Mouse (Mus musculus): ENCODE measurements around the gene Tenm3. TPM values are rescaled to one million over a fixed set of nuclear protein-coding genes. Genes with fewer than 3 reads are reported as not detected.

Tenm3 gene
- total and polyA plus RNA-seq, 3 experiments = 0.03 to 0.08 (median 0.07) TPM

DNA sequence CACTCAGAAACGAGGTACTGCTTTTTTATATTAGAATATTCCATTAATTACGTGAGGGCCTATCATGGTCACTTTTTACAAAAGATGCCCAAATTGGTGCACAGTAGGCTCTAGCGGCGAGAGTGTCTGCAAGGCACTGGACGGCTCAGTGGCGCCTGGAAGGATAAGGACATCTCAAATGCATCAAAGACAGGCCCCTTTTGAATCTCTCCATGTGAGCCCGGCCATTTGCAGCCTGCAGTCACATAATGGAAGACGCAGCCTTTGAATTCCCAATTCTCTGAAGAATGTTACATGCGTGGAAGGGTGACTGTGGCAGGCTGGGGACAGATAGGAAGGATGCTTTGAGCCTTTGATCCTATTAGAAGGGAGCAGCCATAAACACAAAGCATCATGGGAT is 631.8 kb downstream of the Tenm3 start:
- dilution Hi-C loops (cut with MboI; ENCODE audit: extremely low pct_ligation_motif_present, extremely low pct_unique_long_range_greater_than_20kb, low sequenced_read_pairs) = no loop called here
- Histone ChIP-seq H3K9me3 (replicated peaks; ENCODE audit: low read length) (peaks cover 79% of the 10 kb centered on the region), H3K9ac (ENCODE audit: insufficient read depth, low read depth) (no peak overlapping the region), H3K27me3 (replicated peaks) (no peaks in the 10 kb centered on the region), H3K4me3 (replicated peaks in 1 of 3; ENCODE audit: low read depth in 2 of 3, low read length in 2 of 3, poor library complexity in 1 of 3) (no peak overlapping the region), H3K27ac (ENCODE audit: insufficient read depth, low read depth) (no peak overlapping the region), H3K79me2 (replicated peaks; ENCODE audit: control insufficient read depth, extremely low read depth, insufficient read depth, poor library complexity, severe bottlenecking) (no peaks in the 10 kb centered on the region), H3K36me3 (replicated peaks in 1 of 2; ENCODE audit: control insufficient read depth in 1 of 2, insufficient read depth in 1 of 2, low read length in 1 of 2) (no peaks in the 10 kb centered on the region), H3K4me1 (ENCODE audit: control insufficient read depth in 1 of 2, insufficient read depth in 2 of 2) (no peaks in the 10 kb centered on the region), H3K4me2 (ENCODE audit: insufficient read depth, low read depth, poor library complexity, severe bottlenecking) (no peak overlapping the region)
- no peak for DNase-seq (ENCODE audit: extremely low read depth)
- in situ Hi-C loops (cut with MboI; ENCODE audit: low pct_ligation_motif_present, low pct_unique_long_range_greater_than_20kb, low sequenced_read_pairs) = loop anchor here (25.0 kb wide), 1 partner anchor 325 kb away; no protein-coding TSS in a partner anchor
- TF ChIP-seq MXI1 (IDR thresholded peaks at IDR 0.05; ENCODE audit: low read depth, low read length) (no peak), ZC3H11A (IDR thresholded peaks at IDR 0.05; ENCODE audit: low read depth, low read length) (no peak)

DNA sequence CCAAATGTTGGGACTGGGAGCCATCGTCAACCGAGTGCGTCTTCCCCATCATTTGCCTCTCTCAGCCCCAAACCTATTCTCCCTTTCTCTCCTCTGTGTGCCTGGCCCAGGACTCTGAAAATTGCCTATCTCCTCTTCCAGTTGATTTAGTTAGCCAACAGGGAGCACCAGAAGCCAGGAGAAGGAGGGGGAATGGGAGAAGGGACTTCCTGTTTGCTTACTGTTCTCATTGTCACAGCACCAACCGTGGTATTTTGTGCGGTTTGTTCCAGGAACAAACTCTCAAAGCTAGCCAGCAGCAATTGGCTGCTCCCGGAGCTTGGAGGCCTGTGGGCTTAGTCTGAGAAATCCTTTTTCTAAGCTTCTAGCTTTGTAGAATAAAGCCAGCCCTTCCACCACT is 636.2 kb downstream of the Tenm3 start:
- in situ Hi-C loops (cut with MboI; ENCODE audit: low pct_ligation_motif_present, low pct_unique_long_range_greater_than_20kb, low sequenced_read_pairs) = loop anchor here (25.0 kb wide), 1 partner anchor 330 kb away; no protein-coding TSS in a partner anchor
- Histone ChIP-seq H3K4me3 (replicated peaks in 1 of 3; ENCODE audit: low read depth in 2 of 3, low read length in 2 of 3, poor library complexity in 1 of 3) (no peak overlapping the region), H3K4me2 (ENCODE audit: insufficient read depth, low read depth, poor library complexity, severe bottlenecking) (no peak overlapping the region), H3K9me3 (replicated peaks; ENCODE audit: low read length) (peaks cover 73% of the 10 kb centered on the region), H3K79me2 (replicated peaks; ENCODE audit: control insufficient read depth, extremely low read depth, insufficient read depth, poor library complexity, severe bottlenecking) (no peaks in the 10 kb centered on the region), H3K9ac (ENCODE audit: insufficient read depth, low read depth) (no peak overlapping the region), H3K36me3 (replicated peaks in 1 of 2; ENCODE audit: control insufficient read depth in 1 of 2, insufficient read depth in 1 of 2, low read length in 1 of 2) (no peaks in the 10 kb centered on the region), H3K27ac (ENCODE audit: insufficient read depth, low read depth) (no peak overlapping the region), H3K4me1 (ENCODE audit: control insufficient read depth in 1 of 2, insufficient read depth in 2 of 2) (no peaks in the 10 kb centered on the region), H3K27me3 (replicated peaks) (no peaks in the 10 kb centered on the region)
- DNase-seq (ENCODE audit: extremely low read depth) = no peak
- dilution Hi-C loops (cut with MboI; ENCODE audit: extremely low pct_ligation_motif_present, extremely low pct_unique_long_range_greater_than_20kb, low sequenced_read_pairs) = no loop called here
- TF ChIP-seq PAX5 (IDR thresholded peaks at IDR 0.05; ENCODE audit: low read length) = no peak
- TF ChIP-seq JUN (IDR thresholded peaks at IDR 0.05; ENCODE audit: insufficient read depth, low read depth, low read length) = no peak
- no peak for TF ChIP-seq RCOR1 (conservative IDR thresholded peaks at IDR 0.05; ENCODE audit: low read depth, low read length)
- TF ChIP-seq NRF1 (IDR thresholded peaks at IDR 0.05; ENCODE audit: low read depth, low read length) = no peak
- no peak for TF ChIP-seq MAFK (IDR thresholded peaks at IDR 0.05; ENCODE audit: insufficient replicate concordance, low read length)
- TF ChIP-seq E2F4 (IDR thresholded peaks at IDR 0.05; ENCODE audit: insufficient replicate concordance, low read depth, low read length) = no peak

- DNase-seq (ENCODE audit: extremely low read depth) = no peak
- TF ChIP-seq UBTF (IDR thresholded peaks at IDR 0.05; ENCODE audit: low read depth, low read length) (no peak), ZMIZ1 (IDR thresholded peaks at IDR 0.05; ENCODE audit: low read depth, low read length) (no peak), TBP (conservative IDR thresholded peaks at IDR 0.05; ENCODE audit: low read depth, low read length) (no peak), TCF12 (IDR thresholded peaks at IDR 0.05; ENCODE audit: low read depth, low read length) (no peak), CTCF (conservative IDR thresholded peaks at IDR 0.05 in 1 of 2, IDR thresholded peaks at IDR 0.05 in 1 of 2; ENCODE audit: low read depth in 2 of 2, low read length in 2 of 2) (no peak)
- H3K9ac ChIP-seq (ENCODE audit: insufficient read depth, low read depth) = no peak overlapping the region
- peaks cover 70% of the 10 kb centered on the region for H3K9me3 ChIP-seq (replicated peaks; ENCODE audit: low read length)
- in situ Hi-C loops (cut with MboI; ENCODE audit: low pct_ligation_motif_present, low pct_unique_long_range_greater_than_20kb, low sequenced_read_pairs) = loop anchor here (25.0 kb wide), 1 partner anchor 330 kb away; no protein-coding TSS in a partner anchor
- no peak overlapping the region for H3K4me2 ChIP-seq (ENCODE audit: insufficient read depth, low read depth, poor library complexity, severe bottlenecking)
- H3K4me3 ChIP-seq (replicated peaks in 1 of 3; ENCODE audit: low read depth in 2 of 3, low read length in 2 of 3, poor library complexity in 1 of 3) = no peak overlapping the region
- no peaks in the 10 kb centered on the region for H3K36me3 ChIP-seq (replicated peaks in 1 of 2; ENCODE audit: control insufficient read depth in 1 of 2, insufficient read depth in 1 of 2, low read length in 1 of 2)
- H3K27me3 ChIP-seq (replicated peaks) = no peaks in the 10 kb centered on the region
- H3K27ac ChIP-seq (ENCODE audit: insufficient read depth, low read depth) = no peak overlapping the region
- dilution Hi-C loops (cut with MboI; ENCODE audit: extremely low pct_ligation_motif_present, extremely low pct_unique_long_range_greater_than_20kb, low sequenced_read_pairs) = no loop called here
- no peaks in the 10 kb centered on the region for H3K4me1 ChIP-seq (ENCODE audit: control insufficient read depth in 1 of 2, insufficient read depth in 2 of 2)
- H3K79me2 ChIP-seq (replicated peaks; ENCODE audit: control insufficient read depth, extremely low read depth, insufficient read depth, poor library complexity, severe bottlenecking) = no peaks in the 10 kb centered on the region
These were observed 636.8 kb downstream of the Tenm3 start for GRCm38 (mm10) chr8:48206922-48207321.

Data from CH12.LX (cell line).